Mouse (Mus musculus): ENCODE results near the gene Pex11g.

- TF ChIP-seq CTCF (IDR thresholded peaks at IDR 0.05; ENCODE audit: low read depth, low read length) = no peak
- no peak for TF ChIP-seq POLR2AphosphoS5 (IDR thresholded peaks at IDR 0.05; ENCODE audit: insufficient replicate concordance, low read depth, low read length)
- no peak for TF ChIP-seq TAL1 (conservative IDR thresholded peaks at IDR 0.05; ENCODE audit: low read depth, low read length)
- TF ChIP-seq GATA1 (IDR thresholded peaks at IDR 0.05; ENCODE audit: borderline replicate concordance, low read length) = no peak
Measured at GRCm38 (mm10) chr8:3421507-3421906, 46.0 kb downstream of the Pex11g start.

Data from G1E (cell line).